ENCODE assay signal across 26 mouse cellular contexts in genomic region chr1:118953031-118953430, GRCm38 (mm10).
A peak's percentile ranks its signal among the peaks of the same experiment; 100 is the strongest.
DNase-seq lines count a peak whose midpoint lies in the region; ATAC-seq and TF ChIP-seq lines count a peak whose summit lies in the region.
"Had no signal": no experiment of that assay in that cellular context is flagged by ENCODE, and none has a peak within 500 bp of the region (broad histone marks: within the 10 kb centered on the region; RNA-seq: fewer than 3 reads in every experiment).

No protein-coding gene starts in this region.

- no peaks in the 10 kb centered on the region for H3K9me3 ChIP-seq in kidney, embryonic 14.5 days (ENCODE audit: control insufficient read depth, low read length)
- H3K9me3 ChIP-seq in kidney, embryonic 16.5 days (ENCODE audit: low read length), result 0 out of 2 replicates have a peak, but pooled peaks cover 3% of the 10 kb centered on the region
- H3K9me3 ChIP-seq in lung, postnatal 0 days (ENCODE audit: low read length), result no peaks in the 10 kb centered on the region
- H3K9me3 ChIP-seq: embryonic facial prominence, embryonic 10.5 days; embryonic facial prominence, embryonic 12.5 days; forebrain, embryonic 12.5 days had no signal

- no peak for TF ChIP-seq CTCF in lung, postnatal 0 days (IDR thresholded peaks at IDR 0.05)
- TF ChIP-seq CTCF in lung, adult 2 months (IDR thresholded peaks at IDR 0.05; ENCODE audit: insufficient read depth, low read length), result no peak

- TF ChIP-seq POLR2A in lung, adult 2 months (IDR thresholded peaks at IDR 0.05; ENCODE audit: borderline replicate concordance, extremely low read depth, low read depth, low read length), result no peak

- no peak for TF ChIP-seq EP300 in lung, postnatal 0 days (IDR thresholded peaks at IDR 0.05)

- H3K9ac ChIP-seq in kidney, embryonic 14.5 days (ENCODE audit: low read depth, low read length), result no peak overlapping the region
- no peak overlapping the region for H3K9ac ChIP-seq in kidney, embryonic 16.5 days (replicated peaks; ENCODE audit: low read length)
- no peak overlapping the region for H3K9ac ChIP-seq in lung, postnatal 0 days (replicated peaks; ENCODE audit: low read depth)
- H3K9ac ChIP-seq: embryonic facial prominence, embryonic 12.5 days; forebrain, embryonic 12.5 days had no signal

- WGBS in kidney, embryonic 14.5 days, result 74% methylated on average over 3 of the region's 3 CpGs
- WGBS in kidney, embryonic 16.5 days, result 74% methylated on average over 3 of the region's 3 CpGs
- WGBS in lung, postnatal 0 days, result 60% methylated on average over 3 of the region's 3 CpGs
- 63% methylated on average over 3 of the region's 3 CpGs for WGBS in lung, adult 2 months

- H3K4me3 ChIP-seq in kidney, embryonic 14.5 days (ENCODE audit: low read length), result no peak overlapping the region
- H3K4me3 ChIP-seq in kidney, embryonic 16.5 days (ENCODE audit: low read length), result no peak overlapping the region
- H3K4me3 ChIP-seq in lung, postnatal 0 days (ENCODE audit: low read depth, low read length), result no peak overlapping the region
- no peak overlapping the region for H3K4me3 ChIP-seq in lung, adult 2 months (replicated peaks; ENCODE audit: extremely low read depth, low read depth, low read length)
- H3K4me3 ChIP-seq: embryonic facial prominence, embryonic 10.5 days; embryonic facial prominence, embryonic 12.5 days; erythroblast, embryonic 14.5 days; forebrain, embryonic 10.5 days; forebrain, embryonic 12.5 days had no signal

- H3K27ac ChIP-seq in kidney, embryonic 14.5 days (ENCODE audit: low read depth, low read length), result peak overlapping the region; percentile 8; the same call in 1 of the 2 replicates
- H3K27ac ChIP-seq in kidney, embryonic 16.5 days (ENCODE audit: low read length), result no peak overlapping the region
- no peak overlapping the region for H3K27ac ChIP-seq in lung, postnatal 0 days (ENCODE audit: low read length)
- H3K27ac ChIP-seq: embryonic facial prominence, embryonic 10.5 days; embryonic facial prominence, embryonic 12.5 days; forebrain, embryonic 12.5 days had no signal

- no peak for ATAC-seq in kidney, embryonic 14.5 days (ENCODE audit: low FRiP score, low TSS enrichment)
- no peak for ATAC-seq in kidney, embryonic 16.5 days (ENCODE audit: low FRiP score, low TSS enrichment)
- ATAC-seq in lung, postnatal 0 days, result no peak
- ATAC-seq: CD4-positive, CD25-positive, alpha-beta regulatory T cell, adult 4 months; forebrain, embryonic 14.5 days; forebrain, embryonic 16.5 days had no signal

- no peak overlapping the region for H3K4me2 ChIP-seq in kidney, embryonic 14.5 days (replicated peaks; ENCODE audit: low read depth, low read length)
- H3K4me2 ChIP-seq in kidney, embryonic 16.5 days (replicated peaks; ENCODE audit: low read depth, low read length), result no peak overlapping the region
- H3K4me2 ChIP-seq in lung, postnatal 0 days (replicated peaks; ENCODE audit: low read depth, low read length), result no peak overlapping the region
- H3K4me2 ChIP-seq: embryonic facial prominence, embryonic 12.5 days; forebrain, embryonic 12.5 days had no signal

- H3K27me3 ChIP-seq in kidney, embryonic 14.5 days (ENCODE audit: control insufficient read depth, insufficient read depth, low read length), result no peaks in the 10 kb centered on the region
- H3K27me3 ChIP-seq in kidney, embryonic 16.5 days (ENCODE audit: insufficient read depth, low read length), result no peaks in the 10 kb centered on the region
- H3K27me3 ChIP-seq in lung, postnatal 0 days (replicated peaks; ENCODE audit: insufficient read depth, low read length), result no peaks in the 10 kb centered on the region
- H3K27me3 ChIP-seq: CH12.LX; embryonic facial prominence, embryonic 12.5 days; forebrain, embryonic 12.5 days had no signal

- DNase-seq in lung, postnatal 0 days (ENCODE audit: low spot score), result peak; percentile 69
- no peak for DNase-seq in lung, adult 2 months
- DNase-seq in NIH3T3 (ENCODE audit: low read depth), result peak; percentile 65
- no peak for DNase-seq in cerebellum, postnatal 25 days
- DNase-seq in right cerebral cortex, postnatal 25 days, result no peak
- DNase-seq: adrenal gland, adult 2 months; adrenal gland, postnatal 10 days; adrenal gland, postnatal 25 days; B cell, adult 2 months; cerebellum, adult 11 months; cerebellum, adult 18-20 months; cerebellum, adult 8-10 months; cerebellum, adult 9-11 months; cerebellum, postnatal 14 days had no signal

- no peaks in the 10 kb centered on the region for H3K36me3 ChIP-seq in kidney, embryonic 14.5 days (ENCODE audit: control insufficient read depth, insufficient read depth, low read length)
- no peaks in the 10 kb centered on the region for H3K36me3 ChIP-seq in kidney, embryonic 16.5 days (ENCODE audit: insufficient read depth, low read length)
- no peaks in the 10 kb centered on the region for H3K36me3 ChIP-seq in lung, postnatal 0 days (ENCODE audit: insufficient read depth, low read length)
- H3K36me3 ChIP-seq: G1E had no signal

- peaks cover 34% of the 10 kb centered on the region for H3K4me1 ChIP-seq in kidney, embryonic 14.5 days (ENCODE audit: control insufficient read depth, insufficient read depth, low read length)
- peaks cover 36% of the 10 kb centered on the region for H3K4me1 ChIP-seq in kidney, embryonic 16.5 days (ENCODE audit: insufficient read depth, low read length)
- H3K4me1 ChIP-seq in lung, postnatal 0 days (ENCODE audit: insufficient read depth, low read depth, low read length), result peaks cover 6% of the 10 kb centered on the region; the same call in 1 of the 2 replicates
- no peaks in the 10 kb centered on the region for H3K4me1 ChIP-seq in lung, adult 2 months (ENCODE audit: control insufficient read depth, insufficient read depth, low read length)

Comparison
In these comparisons a context has a peak if more than half of its experiments do, and no peak if none do; other contexts are left out.
1. DNase-seq: peak in lung, postnatal 0 days (single experiment) and NIH3T3 (single experiment); none in lung, adult 2 months (single experiment), cerebellum, postnatal 25 days (0 of 2) and right cerebral cortex, postnatal 25 days (single experiment).